Mouse (Mus musculus) testis, postnatal 10 days (tissue): ENCODE measurements around the gene Snx29.
"Not testable (repeated sequence)": the region's sequence is repeated elsewhere in the genome, so short reads cannot be mapped to it uniquely, and the experiment has no call there.

Experiments used
- DNase-seq: peaks from one replicate; pipeline ENCODE4 v3.0.0; 2021; ENCODE audit warnings: low spot score

Snx29 gene

DNA sequence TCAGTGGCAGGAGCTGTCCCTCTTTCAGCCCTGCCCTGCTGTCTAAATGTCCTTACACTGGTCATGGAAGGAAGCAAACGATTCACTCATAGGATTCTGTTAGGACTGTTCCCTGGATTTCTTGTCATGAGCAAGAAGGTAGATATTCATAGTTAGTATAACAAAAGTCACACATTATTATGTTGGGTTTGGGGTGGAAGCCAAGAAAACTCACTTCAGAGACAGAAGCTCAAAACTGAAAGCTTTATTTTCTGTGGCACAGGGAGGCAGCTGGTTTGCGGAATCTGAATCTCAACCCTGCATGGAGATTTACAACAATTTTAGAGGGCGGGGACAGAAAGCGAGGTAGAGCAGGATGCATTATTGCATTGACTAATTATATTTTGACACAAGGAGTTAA lies 86.0 kb downstream of the Snx29 start:
- DNase-seq, result no peak

GRCm38 (mm10) chr16:11414631-11415030 lies 91.9 kb downstream of the Snx29 start:
- DNase-seq, result no peak

GRCm38 (mm10) chr16:11418183-11418588 lies 95.5 kb downstream of the Snx29 start:
- DNase-seq, result no peak

DNA sequence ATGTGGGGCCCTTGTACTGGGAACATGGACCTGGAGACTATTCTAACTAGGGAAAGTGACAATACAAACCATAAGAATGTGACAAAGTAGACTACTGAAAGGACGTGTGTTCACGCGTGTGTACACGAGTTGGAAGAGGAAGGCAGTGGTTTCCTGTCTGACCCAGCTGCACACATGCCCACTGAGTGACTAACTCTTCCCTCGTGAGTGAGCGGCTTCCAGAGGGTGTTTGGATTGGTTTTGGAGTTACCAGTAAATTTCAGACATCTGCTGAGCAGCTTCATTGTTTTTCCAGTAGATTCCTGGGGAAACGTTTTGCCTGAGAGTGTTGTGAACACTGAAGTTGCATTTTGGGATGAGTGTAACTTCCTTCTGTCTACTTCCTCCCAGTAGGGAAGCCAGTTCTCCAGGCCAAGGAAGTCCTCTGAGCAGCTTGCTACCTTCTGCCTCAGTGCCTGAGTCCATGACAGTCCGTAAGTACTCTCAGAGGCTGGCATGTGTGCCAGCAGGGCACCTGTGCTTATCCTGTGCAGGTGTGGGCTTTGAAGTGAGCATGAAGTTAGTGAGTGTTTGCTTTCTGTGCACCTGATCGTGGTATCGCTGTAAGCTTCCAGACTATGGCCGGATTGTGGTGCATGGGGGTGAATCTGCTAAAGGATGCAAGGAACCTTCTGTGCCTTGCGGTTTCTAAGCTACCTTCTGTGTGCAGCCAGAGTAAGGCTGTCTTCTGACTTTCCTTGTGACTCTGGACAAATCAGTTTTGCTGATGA lies 97.8 kb downstream of the Snx29 start:
- DNase-seq, result no peak

DNA sequence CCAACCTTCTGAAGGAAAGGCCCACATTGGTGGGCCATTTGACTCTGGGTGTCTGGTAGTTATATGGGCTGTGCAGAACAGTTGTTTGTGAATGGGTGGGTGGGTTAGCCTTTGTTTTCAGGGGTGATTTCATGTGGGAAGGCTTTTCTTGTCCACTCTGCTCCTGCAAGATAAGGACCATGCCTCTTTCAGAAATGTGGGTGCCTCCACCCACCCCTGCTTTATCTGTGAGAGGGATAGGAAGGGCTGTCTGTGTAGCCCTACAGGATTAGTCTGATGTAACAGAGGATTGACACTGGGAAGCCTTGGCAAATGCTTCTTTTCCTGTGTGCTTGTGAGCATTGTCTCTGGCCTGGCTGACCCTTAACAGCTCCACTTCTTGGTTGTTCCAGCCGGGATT lies 99.5 kb downstream of the Snx29 start:
- DNase-seq, result no peak

- no peak for DNase-seq
Measured at GRCm38 (mm10) chr16:11422889-11423610, 100.3 kb downstream of the Snx29 start.

GRCm38 (mm10) chr16:11423611-11424297 lies 101.0 kb downstream of the Snx29 start:
- not testable (repeated sequence) for DNase-seq

DNA sequence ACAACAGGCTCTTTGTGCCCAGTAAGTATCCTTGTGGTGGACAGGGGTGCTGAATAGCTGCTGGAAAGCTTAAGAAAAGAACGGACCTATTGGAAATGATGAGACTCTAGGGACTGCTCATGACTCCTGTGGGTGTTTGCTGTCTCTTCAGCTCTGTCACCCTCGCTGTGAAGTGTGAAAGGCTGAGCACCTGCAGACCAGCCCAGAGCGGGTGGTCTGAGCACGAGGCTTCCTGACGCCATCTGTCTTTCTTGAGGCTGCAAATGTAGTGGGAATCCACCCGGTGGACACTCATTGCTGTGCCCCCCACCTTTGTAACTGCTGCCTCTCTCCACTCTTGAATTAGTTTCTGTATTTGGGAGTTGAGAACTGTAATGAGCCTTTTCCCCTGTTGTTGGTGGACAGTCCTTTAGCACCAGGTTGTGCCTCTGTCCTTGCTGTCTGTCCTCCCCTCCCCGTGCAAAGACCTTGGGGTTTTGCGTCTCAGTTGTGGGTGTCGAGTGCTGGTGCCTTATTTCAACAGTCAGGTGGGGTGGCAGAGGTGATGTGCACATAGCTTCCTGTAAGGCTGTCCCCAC lies 101.9 kb downstream of the Snx29 start:
- no peak for DNase-seq

GRCm38 (mm10) chr16:11425279-11425678 lies 102.6 kb downstream of the Snx29 start:
- DNase-seq, result no peak

- no peak for DNase-seq
Measured at GRCm38 (mm10) chr16:11426810-11427537, 104.3 kb downstream of the Snx29 start.

- DNase-seq, result no peak
Measured at GRCm38 (mm10) chr16:11429784-11430183, 107.1 kb downstream of the Snx29 start.

DNA sequence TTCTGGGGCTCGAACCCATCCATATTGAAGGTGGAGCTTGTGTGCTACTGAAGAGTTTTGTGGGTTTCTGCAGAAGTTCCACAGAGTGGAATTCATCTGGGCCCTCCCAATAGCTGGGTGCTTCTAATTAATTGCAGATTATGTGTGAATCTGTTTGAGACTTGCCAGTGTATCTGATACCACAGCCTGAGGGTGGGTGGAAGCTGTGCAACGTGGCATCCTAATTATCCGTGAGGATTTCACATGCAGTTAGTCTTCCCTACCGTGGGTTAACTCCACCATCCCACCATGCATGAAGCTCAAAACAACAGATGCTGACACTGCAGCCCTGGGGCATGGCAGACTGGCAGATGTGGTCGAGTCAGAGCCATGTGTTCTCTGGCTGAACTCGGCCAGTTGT lies 107.8 kb downstream of the Snx29 start:
- no peak for DNase-seq

DNA sequence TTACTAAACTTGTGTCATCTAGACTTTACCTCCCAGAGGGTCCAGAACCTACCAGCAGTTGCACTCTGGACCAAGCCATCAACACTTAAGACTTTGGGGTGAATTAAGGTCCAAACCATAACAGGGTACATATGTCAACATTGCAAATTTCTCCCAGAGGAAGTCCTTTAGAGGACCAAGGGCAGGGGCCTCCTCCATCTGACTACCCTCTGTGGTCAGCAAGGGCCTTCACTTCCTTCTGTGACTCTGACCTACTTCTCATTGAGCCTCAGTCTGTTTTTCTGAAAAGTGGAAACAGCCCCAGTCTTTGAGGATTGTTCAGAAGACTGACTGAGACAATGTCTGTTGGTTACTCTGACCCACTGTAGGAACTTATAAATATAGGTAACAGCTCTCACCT lies 111.1 kb downstream of the Snx29 start:
- no peak for DNase-seq

- DNase-seq, result no peak
Measured at GRCm38 (mm10) chr16:11437641-11438040, 114.9 kb downstream of the Snx29 start.

DNA sequence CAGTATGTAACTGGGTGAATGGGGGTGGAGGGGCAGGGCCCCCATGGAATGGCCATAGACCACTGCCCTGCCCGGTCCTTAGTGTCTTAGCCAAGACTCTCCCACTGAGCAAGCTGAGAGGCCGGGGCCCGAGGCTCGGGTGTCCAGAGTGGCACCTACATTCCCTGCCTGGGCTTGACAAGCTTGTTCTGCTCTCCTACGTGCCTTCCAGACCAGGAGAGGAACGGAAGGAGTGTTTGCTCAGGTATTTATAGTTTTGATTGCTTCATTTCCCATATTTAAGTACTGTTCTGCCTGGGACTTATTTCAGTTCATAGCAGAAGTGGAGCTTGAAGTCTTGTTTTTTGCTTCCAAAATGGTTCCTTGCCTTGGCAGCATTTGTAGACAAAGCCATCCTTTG lies 116.7 kb downstream of the Snx29 start:
- no peak for DNase-seq

DNA sequence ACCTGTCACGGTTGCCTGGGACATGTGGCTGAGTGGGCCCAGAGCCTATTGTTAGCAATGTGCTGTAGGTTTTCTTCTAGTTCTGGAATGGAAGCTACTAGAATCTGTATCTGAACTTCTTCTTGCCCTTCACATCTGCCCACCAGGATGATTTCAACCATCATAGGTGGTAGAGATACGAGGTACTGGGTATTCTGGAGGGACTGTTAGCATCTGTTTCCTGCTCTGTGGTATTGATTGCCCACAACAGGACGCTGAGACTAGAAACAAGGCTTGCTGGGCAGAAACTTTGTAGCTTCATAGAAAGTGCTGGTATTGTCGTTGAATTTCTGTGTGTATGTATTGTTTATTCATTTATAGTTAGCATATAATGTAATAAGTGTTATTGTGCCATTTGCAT lies 118.9 kb downstream of the Snx29 start:
- no peak for DNase-seq

GRCm38 (mm10) chr16:11442534-11442933 lies 119.8 kb downstream of the Snx29 start:
- no peak for DNase-seq

- DNase-seq, result no peak
Measured at GRCm38 (mm10) chr16:11444626-11445025, 121.9 kb downstream of the Snx29 start.

- DNase-seq, result no peak
Measured at GRCm38 (mm10) chr16:11446977-11447376, 124.3 kb downstream of the Snx29 start.

DNA sequence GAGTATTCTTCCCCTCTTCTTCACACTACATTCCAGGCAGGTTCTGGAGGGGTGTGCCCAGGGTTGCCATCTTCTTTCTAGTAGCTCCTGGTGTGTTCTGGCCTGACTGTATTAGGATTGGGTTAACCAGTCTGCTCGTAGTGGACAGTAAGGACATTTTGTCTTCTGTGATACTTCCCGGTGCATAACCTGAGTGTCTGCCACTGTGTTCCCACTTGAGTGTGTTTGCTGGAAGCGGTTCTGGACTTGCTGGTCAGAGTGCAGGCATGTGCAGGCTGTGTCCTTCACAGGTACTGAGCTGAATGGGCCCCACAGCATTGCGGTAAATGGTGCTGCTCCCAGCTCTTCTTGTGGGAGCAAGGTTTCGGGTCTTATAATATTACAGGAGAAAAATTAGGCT lies 125.2 kb downstream of the Snx29 start:
- DNase-seq, result no peak

GRCm38 (mm10) chr16:11448696-11449095 lies 126.0 kb downstream of the Snx29 start:
- not testable (repeated sequence) for DNase-seq

DNA sequence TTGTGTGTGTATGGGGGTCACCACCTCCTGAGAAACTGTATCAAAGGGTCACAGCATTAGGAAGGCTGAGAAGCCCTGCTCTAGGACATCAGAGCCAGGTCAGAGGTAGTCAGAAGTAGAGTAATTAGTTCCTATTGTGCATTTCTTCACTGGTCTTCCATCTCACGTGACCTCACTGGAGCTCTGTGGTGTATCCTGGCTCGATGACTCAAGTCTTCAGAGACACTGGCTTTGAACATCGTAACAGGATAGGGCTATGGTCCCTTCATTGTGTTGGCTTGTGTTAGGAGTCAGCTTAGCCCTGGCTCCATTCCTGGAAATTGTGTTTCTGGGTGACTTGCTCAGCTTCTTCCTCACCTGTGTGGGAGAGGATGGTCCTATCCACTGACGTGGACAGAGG lies 126.6 kb downstream of the Snx29 start:
- no peak for DNase-seq
